Mouse (Mus musculus): ENCODE results near the gene Fcho2. TPM values are rescaled to one million over a fixed set of nuclear protein-coding genes. Genes with fewer than 3 reads are reported as not detected.

Gene Fcho2
- polyA plus RNA-seq, 1 experiment from 2014 or later: 22.4 TPM

DNA sequence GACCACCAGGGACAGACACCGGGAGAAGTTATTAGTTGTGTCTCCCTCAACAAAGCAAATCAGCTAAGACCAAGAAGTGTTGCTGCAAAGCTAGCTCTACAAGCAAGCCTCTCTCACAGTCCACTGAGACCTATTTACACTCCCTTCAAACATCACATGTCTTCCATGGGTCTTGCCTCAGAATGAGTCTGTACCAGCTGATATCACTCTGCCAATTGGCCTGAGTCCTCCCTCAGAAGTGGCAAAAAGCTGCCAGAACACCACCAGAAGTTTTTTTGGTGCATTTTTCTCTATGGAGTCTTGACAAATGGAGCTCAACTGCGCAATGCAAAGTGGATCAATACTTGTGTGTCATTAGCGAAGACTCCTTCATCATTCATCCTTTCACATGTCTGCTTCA, 19.7 kb downstream of the Fcho2 start:
- Histone ChIP-seq H3K4me1 (replicated peaks) (no peaks in the 10 kb centered on the region), H3K36me3 (peaks cover 24% of the 10 kb centered on the region), H3K4me3 (no peak overlapping the region), H3K9me3 (no peaks in the 10 kb centered on the region), H3K9ac (no peak overlapping the region), H3K27me3 (no peaks in the 10 kb centered on the region), H3K27ac (replicated peaks) (no peak overlapping the region), H3K4me2 (no peak overlapping the region)
- ATAC-seq (ENCODE audit: low FRiP score, low read depth): no peak
- 89% methylated on average over 3 of the region's 3 CpGs for WGBS

GRCm38 (mm10) chr13:98792864-98793263, 22.4 kb downstream of the Fcho2 start:
- WGBS: 100% methylated on average over 1 of the region's 1 CpGs
- Histone ChIP-seq H3K27me3 (no peaks in the 10 kb centered on the region), H3K9me3 (no peaks in the 10 kb centered on the region), H3K4me2 (no peak overlapping the region), H3K36me3 (peaks cover 19% of the 10 kb centered on the region), H3K4me1 (replicated peaks) (no peaks in the 10 kb centered on the region), H3K27ac (replicated peaks) (no peak overlapping the region), H3K9ac (no peak overlapping the region), H3K4me3 (no peak overlapping the region)
- no peak for ATAC-seq (ENCODE audit: low FRiP score, low read depth)

DNA sequence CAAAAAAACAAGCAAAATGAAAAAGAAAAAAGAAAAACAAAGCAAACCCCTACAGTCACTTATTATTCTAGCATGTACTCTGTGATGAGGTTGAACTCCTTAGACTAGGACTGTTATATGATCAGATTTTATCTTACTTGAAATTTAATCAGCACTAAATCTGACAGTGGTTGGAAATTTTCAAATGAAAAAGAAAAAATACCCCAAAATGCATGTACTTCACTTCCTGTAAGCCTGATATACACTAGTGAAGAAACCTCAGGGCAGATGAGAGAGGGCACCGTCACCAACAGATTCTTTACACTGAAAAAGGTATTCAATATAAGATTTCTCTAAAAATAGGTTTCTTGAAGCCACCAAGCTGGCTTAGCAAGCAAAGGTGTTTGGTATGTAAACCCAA, 23.6 kb downstream of the Fcho2 start:
- WGBS: 100% methylated on average over 1 of the region's 1 CpGs
- no peak overlapping the region for H3K4me3 ChIP-seq
- no peaks in the 10 kb centered on the region for H3K27me3 ChIP-seq
- H3K27ac ChIP-seq (replicated peaks): no peak overlapping the region
- peaks cover 17% of the 10 kb centered on the region for H3K36me3 ChIP-seq
- no peaks in the 10 kb centered on the region for H3K4me1 ChIP-seq (replicated peaks)
- no peaks in the 10 kb centered on the region for H3K9me3 ChIP-seq
- no peak overlapping the region for H3K4me2 ChIP-seq
- no peak for ATAC-seq (ENCODE audit: low FRiP score, low read depth)
- H3K9ac ChIP-seq: no peak overlapping the region

GRCm38 (mm10) chr13:98786970-98787685, 28.1 kb downstream of the Fcho2 start:
- ATAC-seq (ENCODE audit: low FRiP score, low read depth): no peak
- Histone ChIP-seq H3K36me3 (peaks cover 11% of the 10 kb centered on the region), H3K9ac (no peak overlapping the region), H3K4me2 (no peak overlapping the region), H3K9me3 (no peaks in the 10 kb centered on the region), H3K27me3 (no peaks in the 10 kb centered on the region), H3K27ac (replicated peaks) (no peak overlapping the region), H3K4me3 (no peak overlapping the region), H3K4me1 (replicated peaks) (no peaks in the 10 kb centered on the region)
- WGBS: 84% methylated on average over 5 of the region's 5 CpGs

- Histone ChIP-seq H3K4me3 (no peak overlapping the region), H3K4me2 (no peak overlapping the region), H3K4me1 (replicated peaks) (no peaks in the 10 kb centered on the region), H3K9me3 (no peaks in the 10 kb centered on the region), H3K36me3 (peaks cover 27% of the 10 kb centered on the region), H3K27ac (replicated peaks) (no peak overlapping the region), H3K9ac (no peak overlapping the region), H3K27me3 (no peaks in the 10 kb centered on the region)
- no peak for ATAC-seq (ENCODE audit: low FRiP score, low read depth)
- 94% methylated on average over 3 of the region's 3 CpGs for WGBS
These were observed 37.3 kb downstream of the Fcho2 start for GRCm38 (mm10) chr13:98777959-98778358.

- Histone ChIP-seq H3K36me3 (peaks cover 9% of the 10 kb centered on the region; the same call in 1 of the 2 replicates), H3K9ac (no peak overlapping the region), H3K4me3 (no peak overlapping the region), H3K27me3 (no peaks in the 10 kb centered on the region), H3K9me3 (no peaks in the 10 kb centered on the region), H3K4me1 (replicated peaks) (peaks cover 5% of the 10 kb centered on the region), H3K4me2 (no peak overlapping the region), H3K27ac (replicated peaks) (no peak overlapping the region)
- no peak for ATAC-seq (ENCODE audit: low FRiP score, low read depth)
- WGBS: 83% methylated on average over 2 of the region's 2 CpGs
These were observed 43.8 kb downstream of the Fcho2 start for GRCm38 (mm10) chr13:98771484-98771883.

- Histone ChIP-seq H3K27ac (replicated peaks) (no peak overlapping the region), H3K9ac (no peak overlapping the region), H3K9me3 (no peaks in the 10 kb centered on the region), H3K27me3 (no peaks in the 10 kb centered on the region), H3K4me2 (no peak overlapping the region), H3K36me3 (no peaks in the 10 kb centered on the region), H3K4me1 (replicated peaks) (peaks cover 5% of the 10 kb centered on the region), H3K4me3 (no peak overlapping the region)
- WGBS: 34% methylated on average over 4 of the region's 4 CpGs
- 0 out of 2 replicates have a peak, but pooled peaks have one; percentile 65 for ATAC-seq (ENCODE audit: low FRiP score, low read depth)
These were observed 46.9 kb downstream of the Fcho2 start for GRCm38 (mm10) chr13:98768329-98768728.

- no peak overlapping the region for H3K9ac ChIP-seq
- no peak for ATAC-seq (ENCODE audit: low FRiP score, low read depth)
- H3K4me2 ChIP-seq: no peak overlapping the region
- no peak overlapping the region for H3K27ac ChIP-seq (replicated peaks)
- H3K27me3 ChIP-seq: no peaks in the 10 kb centered on the region
- H3K4me3 ChIP-seq: no peak overlapping the region
- no peaks in the 10 kb centered on the region for H3K4me1 ChIP-seq (replicated peaks)
- H3K9me3 ChIP-seq: no peaks in the 10 kb centered on the region
- 0 out of 2 replicates have a peak, but pooled peaks cover 5% of the 10 kb centered on the region for H3K36me3 ChIP-seq
These were observed 53.5 kb downstream of the Fcho2 start for GRCm38 (mm10) chr13:98761771-98762170.

DNA sequence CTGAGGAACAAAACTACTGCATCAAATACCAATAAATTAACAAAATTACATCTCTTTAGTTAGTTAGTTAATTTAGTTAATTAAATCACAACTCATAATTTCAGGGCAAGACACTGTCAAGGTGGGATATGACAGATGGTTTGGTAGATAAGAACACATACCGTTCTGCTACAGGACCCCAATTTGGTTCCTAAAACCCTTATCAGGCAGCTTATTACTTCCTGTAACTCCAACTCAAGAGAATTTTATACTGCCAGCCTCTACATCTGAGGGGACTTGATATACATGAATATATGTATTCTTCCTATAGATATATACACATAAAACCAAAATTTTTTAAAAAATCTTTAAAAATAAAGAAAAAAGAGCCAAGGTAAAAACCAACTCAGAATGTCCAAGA, 59.4 kb downstream of the Fcho2 start:
- ATAC-seq (ENCODE audit: low FRiP score, low read depth): no peak

GRCm38 (mm10) chr13:98744679-98745078, 70.6 kb downstream of the Fcho2 start:
- peaks cover 37% of the 10 kb centered on the region for H3K36me3 ChIP-seq
- ATAC-seq (ENCODE audit: low FRiP score, low read depth): no peak
- H3K4me2 ChIP-seq: no peak overlapping the region
- no peak overlapping the region for H3K9ac ChIP-seq
- H3K27ac ChIP-seq (replicated peaks): no peak overlapping the region
- H3K27me3 ChIP-seq: no peaks in the 10 kb centered on the region
- H3K9me3 ChIP-seq: no peaks in the 10 kb centered on the region
- WGBS: 58% methylated on average over 1 of the region's 1 CpGs
- H3K4me3 ChIP-seq: no peak overlapping the region
- H3K4me1 ChIP-seq (replicated peaks): no peaks in the 10 kb centered on the region

More for the DNA sequence above, 59.4 kb downstream of the Fcho2 start:
- no peak overlapping the region for H3K4me3 ChIP-seq
- H3K27ac ChIP-seq (replicated peaks): no peak overlapping the region
- no peak overlapping the region for H3K4me2 ChIP-seq
- H3K4me1 ChIP-seq (replicated peaks): no peaks in the 10 kb centered on the region
- H3K9me3 ChIP-seq: no peaks in the 10 kb centered on the region
- WGBS: 89% methylated on average over 1 of the region's 1 CpGs
- H3K36me3 ChIP-seq: peaks cover 6% of the 10 kb centered on the region; the same call in 1 of the 2 replicates
- H3K9ac ChIP-seq: no peak overlapping the region
- no peaks in the 10 kb centered on the region for H3K27me3 ChIP-seq

DNA sequence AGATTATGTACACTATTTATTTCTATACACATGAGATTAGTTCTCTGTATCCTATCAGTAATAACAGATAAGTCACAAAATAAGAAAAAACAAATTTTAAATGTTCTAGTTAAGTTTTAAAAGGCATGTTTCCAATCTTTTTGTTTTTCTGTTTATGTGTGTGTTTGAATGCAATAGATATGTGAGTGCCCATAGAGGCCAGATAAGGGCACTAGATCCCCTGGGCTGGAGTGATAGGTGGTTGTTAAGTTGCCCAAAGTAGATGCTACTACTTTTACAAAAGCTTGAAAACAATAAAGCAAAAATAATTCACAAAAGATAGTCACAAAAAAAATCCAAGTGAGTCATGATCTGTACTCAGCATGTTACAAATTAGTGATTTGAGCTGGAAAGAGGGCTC, 71.4 kb downstream of the Fcho2 start:
- no peaks in the 10 kb centered on the region for H3K9me3 ChIP-seq
- no peak overlapping the region for H3K9ac ChIP-seq
- no peaks in the 10 kb centered on the region for H3K27me3 ChIP-seq
- no peak for ATAC-seq (ENCODE audit: low FRiP score, low read depth)
- no peak overlapping the region for H3K27ac ChIP-seq (replicated peaks)
- H3K36me3 ChIP-seq: peaks cover 33% of the 10 kb centered on the region
- no peaks in the 10 kb centered on the region for H3K4me1 ChIP-seq (replicated peaks)
- H3K4me3 ChIP-seq: no peak overlapping the region
- H3K4me2 ChIP-seq: no peak overlapping the region

DNA sequence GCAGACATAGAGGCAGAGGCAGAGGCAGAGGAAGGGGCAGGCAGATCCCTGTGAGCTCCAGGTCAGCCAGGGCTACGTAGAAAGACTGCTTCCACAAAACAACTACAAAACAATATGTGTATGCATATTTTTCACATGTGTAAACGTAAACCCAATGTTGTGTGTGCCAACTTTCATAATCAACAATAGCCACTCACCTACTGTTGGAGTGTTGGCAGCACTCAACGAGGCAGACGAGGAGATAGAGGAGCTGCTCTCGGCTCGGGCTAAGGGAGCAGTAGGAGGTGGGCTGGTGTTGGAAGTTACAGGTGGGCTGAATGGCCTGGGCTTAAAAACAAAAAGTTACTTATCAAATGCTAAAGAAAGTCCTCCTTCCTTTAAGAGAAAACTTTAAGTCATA, 72.0 kb downstream of the Fcho2 start:
- ATAC-seq (ENCODE audit: low FRiP score, low read depth): no peak
- WGBS: 94% methylated on average over 6 of the region's 6 CpGs
- Histone ChIP-seq H3K27ac (replicated peaks) (no peak overlapping the region), H3K4me2 (no peak overlapping the region), H3K27me3 (no peaks in the 10 kb centered on the region), H3K4me3 (no peak overlapping the region), H3K4me1 (replicated peaks) (no peaks in the 10 kb centered on the region), H3K36me3 (peaks cover 31% of the 10 kb centered on the region), H3K9ac (no peak overlapping the region), H3K9me3 (no peaks in the 10 kb centered on the region)

- Histone ChIP-seq H3K4me2 (no peak overlapping the region), H3K9me3 (no peaks in the 10 kb centered on the region), H3K9ac (no peak overlapping the region), H3K4me1 (replicated peaks) (no peaks in the 10 kb centered on the region), H3K27me3 (no peaks in the 10 kb centered on the region), H3K4me3 (no peak overlapping the region), H3K27ac (replicated peaks) (no peak overlapping the region), H3K36me3 (peaks cover 18% of the 10 kb centered on the region)
- no peak for ATAC-seq (ENCODE audit: low FRiP score, low read depth)
- 97% methylated on average over 2 of the region's 2 CpGs for WGBS
These were observed 77.0 kb downstream of the Fcho2 start for GRCm38 (mm10) chr13:98738213-98738612.

All from hindbrain, embryonic 15.5 days (tissue).